In genomic region chr13:49248467-49248862, GRCm38 (mm10) we compare ENCODE assay signal across 7 mouse cellular contexts. TPM values are rescaled to one million over a fixed set of nuclear protein-coding genes. Genes with fewer than 3 reads are reported as not detected.
DNase-seq lines count a peak whose midpoint lies in the region; ATAC-seq and TF ChIP-seq lines count a peak whose summit lies in the region.

Gene Susd3, minus strand, starts transcription at chr13:49248706.

- H3K9me3 ChIP-seq in forebrain, postnatal 0 days (ENCODE audit: low read length): no peaks in the 10 kb centered on the region

- H3K27ac ChIP-seq in testis, adult 2 months (ENCODE audit: control insufficient read depth, insufficient read depth, low read depth, low read length): peak within 1 kb of the TSS; percentile 81
- no peak within 1 kb of the TSS for H3K27ac ChIP-seq in forebrain, postnatal 0 days (ENCODE audit: low read depth, low read length)

- peak within 1 kb of the TSS; percentile 55 for H3K4me2 ChIP-seq in forebrain, postnatal 0 days (ENCODE audit: low read depth)

- 22% methylated on average over 8 of the region's 8 CpGs for WGBS in forebrain, postnatal 0 days

- peak within 1 kb of the TSS; percentile 82 for H3K4me3 ChIP-seq in testis, adult 2 months (ENCODE audit: control insufficient read depth, low read depth, low read length)
- H3K4me3 ChIP-seq in forebrain, postnatal 0 days (ENCODE audit: low read depth, low read length): peak within 1 kb of the TSS; percentile 35

- no peak for ATAC-seq in forebrain, postnatal 0 days
- ATAC-seq in megakaryocyte, adult 5-6 weeks (ENCODE audit: poor library complexity, severe bottlenecking): no peak

- no peak for TF ChIP-seq CTCF in testis, adult 2 months (IDR thresholded peaks at IDR 0.05; ENCODE audit: control insufficient read depth, insufficient read depth, insufficient replicate concordance, low read depth, low read length)
- TF ChIP-seq CTCF in forebrain, postnatal 0 days (IDR thresholded peaks at IDR 0.05; ENCODE audit: low read depth): no peak

- DNase-seq in testis, postnatal 14 days (ENCODE audit: low spot score): no peak
- DNase-seq in forebrain, postnatal 0 days: no peak
- DNase-seq in Muller cell, postnatal 12 days (ENCODE audit: inconsistent ontology term): no peak
- DNase-seq in cerebellum, postnatal 14 days: no peak
- DNase-seq in right cerebral cortex, postnatal 14 days: no peak

- no peaks in the 10 kb centered on the region for H3K27me3 ChIP-seq in testis, adult 2 months (ENCODE audit: control insufficient read depth, insufficient read depth, low read length)
- H3K27me3 ChIP-seq in forebrain, postnatal 0 days (ENCODE audit: insufficient read depth, low read length): peaks cover 27% of the 10 kb centered on the region

- H3K36me3 ChIP-seq in testis, adult 2 months (ENCODE audit: control insufficient read depth, insufficient read depth, low read length): no peaks in the 10 kb centered on the region
- H3K36me3 ChIP-seq in forebrain, postnatal 0 days (ENCODE audit: insufficient read depth): no peaks in the 10 kb centered on the region

- H3K4me1 ChIP-seq in testis, adult 2 months (ENCODE audit: control insufficient read depth, insufficient read depth, low read length): peaks cover 17% of the 10 kb centered on the region
- no peaks in the 10 kb centered on the region; the same call in 1 of the 2 replicates for H3K4me1 ChIP-seq in forebrain, postnatal 0 days (ENCODE audit: insufficient read depth)

- TF ChIP-seq POLR2A in testis, adult 2 months (IDR thresholded peaks at IDR 0.05; ENCODE audit: control insufficient read depth, low read depth, low read length): no peak

- no peak within 1 kb of the TSS for H3K9ac ChIP-seq in forebrain, postnatal 0 days

RNA-seq across cellular contexts. Expression of gene Susd3, which starts in this region (rescaled TPM):
- polyA plus RNA-seq in testis, adult 2 months (2012; rRNA removed): 37.7 and 51.3 TPM in 2 replicates
- total RNA-seq in forebrain, postnatal 0 days (2014; rRNA removed): 0.38 and 0.85 TPM in 2 replicates
- 0.77 and 1.2 TPM in 2 replicates for polyA plus RNA-seq in forebrain, postnatal 0 days (2015; fragmentation: Nextera tagmentation; extraction: Ambion mirVana)
- total RNA-seq in megakaryocyte, adult 5-6 weeks (2015): 44.4 and 49.1 TPM in 2 replicates
- 39.6 and 42.3 TPM in 2 replicates for total RNA-seq in megakaryocyte, adult 5-6 weeks (2017)

Comparison
In these comparisons a context has a peak if more than half of its experiments do, and no peak if none do; other contexts are left out.
1. RNA of gene Susd3 (total RNA-seq): 39.6 to 49.1 TPM in megakaryocyte, adult 5-6 weeks; 0.38 to 0.85 TPM in forebrain, postnatal 0 days; every median in the first group is over 10 times any median in the second.
2. RNA of gene Susd3 (polyA plus RNA-seq): 37.7 to 51.3 TPM in testis, adult 2 months; 0.77 to 1.2 TPM in forebrain, postnatal 0 days; every median in the first group is over 10 times any median in the second.